12 mouse cellular contexts compared by ENCODE assay signal in genomic region chr8:128003881-128004286, GRCm38 (mm10).
DNase-seq lines count a peak whose midpoint lies in the region; ATAC-seq and TF ChIP-seq lines count a peak whose summit lies in the region.
"Had no signal": no experiment of that assay in that cellular context is flagged by ENCODE, and none has a peak within 500 bp of the region (broad histone marks: within the 10 kb centered on the region; RNA-seq: fewer than 3 reads in every experiment).

No protein-coding gene starts in this region.

- peak; percentile 16 for DNase-seq in embryo, embryonic 10 days (ENCODE audit: low spot score)
- no peak for DNase-seq in embryo, embryonic 10.5 days (ENCODE audit: low spot score)
- peak; percentile 15 to 20 for DNase-seq in layer of hippocampus, adult 8-10 months (ENCODE audit: low spot score in 2 of 2)
- no peak for DNase-seq in layer of hippocampus, postnatal 25 days (ENCODE audit: extremely low spot score in 1 of 2, low spot score in 1 of 2)
- DNase-seq in 3T3-L1 (ENCODE audit: low read depth, low spot score): peak; percentile 12
- DNase-seq in layer of hippocampus, adult 9-11 months: peak; percentile 34
- no peak for DNase-seq in thymus, adult 2 months
- DNase-seq: kidney, postnatal 14 days had no signal

- no peak overlapping the region for H3K9ac ChIP-seq in intestine, embryonic 15.5 days
- H3K9ac ChIP-seq: limb, embryonic 15.5 days had no signal

- H3K4me1 ChIP-seq in intestine, embryonic 15.5 days (replicated peaks): peaks cover 2% of the 10 kb centered on the region; the same call in 1 of the 2 replicates
- no peaks in the 10 kb centered on the region for H3K4me1 ChIP-seq in thymus, adult 2 months (replicated peaks; ENCODE audit: control insufficient read depth, insufficient read depth, low read length)

- 66% methylated on average over 3 of the region's 3 CpGs for WGBS in intestine, embryonic 15.5 days
- WGBS in thymus, adult 2 months: 98% methylated on average over 3 of the region's 3 CpGs

- no peak overlapping the region for H3K4me2 ChIP-seq in intestine, embryonic 15.5 days (replicated peaks)
- H3K4me2 ChIP-seq: limb, embryonic 15.5 days had no signal

- no peak overlapping the region for H3K4me3 ChIP-seq in intestine, embryonic 15.5 days (replicated peaks)
- no peak overlapping the region for H3K4me3 ChIP-seq in thymus, adult 2 months (ENCODE audit: control insufficient read depth, insufficient read depth, low read length)
- H3K4me3 ChIP-seq: limb, embryonic 15.5 days had no signal

- H3K9me3 ChIP-seq in intestine, embryonic 15.5 days: no peaks in the 10 kb centered on the region
- H3K9me3 ChIP-seq: limb, embryonic 15.5 days had no signal

- ATAC-seq in intestine, embryonic 15.5 days: no peak
- ATAC-seq: activated CD4-positive, CD25-positive, alpha-beta regulatory T cell, adult 4 months; hindbrain, embryonic 16.5 days had no signal

- no peak for TF ChIP-seq POLR2A in thymus, adult 2 months (IDR thresholded peaks at IDR 0.05; ENCODE audit: control insufficient read depth, extremely low read depth, insufficient read depth, low read length, poor library complexity)

- no peaks in the 10 kb centered on the region for H3K36me3 ChIP-seq in intestine, embryonic 15.5 days
- H3K36me3 ChIP-seq in thymus, adult 2 months (ENCODE audit: control insufficient read depth, insufficient read depth, low read length): no peaks in the 10 kb centered on the region
- H3K36me3 ChIP-seq: limb, embryonic 15.5 days had no signal

- no peaks in the 10 kb centered on the region for H3K27me3 ChIP-seq in intestine, embryonic 15.5 days (replicated peaks)
- no peaks in the 10 kb centered on the region for H3K27me3 ChIP-seq in thymus, adult 2 months (ENCODE audit: control insufficient read depth, insufficient read depth, low read length)
- H3K27me3 ChIP-seq: limb, embryonic 15.5 days had no signal

- no peak overlapping the region for H3K27ac ChIP-seq in intestine, embryonic 15.5 days
- H3K27ac ChIP-seq in thymus, adult 2 months (ENCODE audit: control insufficient read depth, insufficient read depth, low read length): no peak overlapping the region
- H3K27ac ChIP-seq: limb, embryonic 15.5 days had no signal

- no peak for TF ChIP-seq CTCF in thymus, adult 2 months (IDR thresholded peaks at IDR 0.05; ENCODE audit: borderline replicate concordance, control insufficient read depth, extremely low read depth, insufficient read depth, low read length, poor library complexity)

Comparison
In these comparisons a context has a peak if more than half of its experiments do, and no peak if none do; other contexts are left out.
1. DNase-seq: peak in embryo, embryonic 10 days (single experiment), layer of hippocampus, adult 8-10 months (2 of 2), 3T3-L1 (single experiment) and layer of hippocampus, adult 9-11 months (single experiment); none in embryo, embryonic 10.5 days (single experiment), layer of hippocampus, postnatal 25 days (0 of 2) and thymus, adult 2 months (single experiment).